Mouse (Mus musculus): ENCODE measurements around the gene Map2k7. TPM values are rescaled to one million over a fixed set of nuclear protein-coding genes. Genes with fewer than 3 reads are reported as not detected.

Map2k7 gene
- polyA plus RNA-seq, 1 experiment from 2014 or later: 12.5 TPM

DNA sequence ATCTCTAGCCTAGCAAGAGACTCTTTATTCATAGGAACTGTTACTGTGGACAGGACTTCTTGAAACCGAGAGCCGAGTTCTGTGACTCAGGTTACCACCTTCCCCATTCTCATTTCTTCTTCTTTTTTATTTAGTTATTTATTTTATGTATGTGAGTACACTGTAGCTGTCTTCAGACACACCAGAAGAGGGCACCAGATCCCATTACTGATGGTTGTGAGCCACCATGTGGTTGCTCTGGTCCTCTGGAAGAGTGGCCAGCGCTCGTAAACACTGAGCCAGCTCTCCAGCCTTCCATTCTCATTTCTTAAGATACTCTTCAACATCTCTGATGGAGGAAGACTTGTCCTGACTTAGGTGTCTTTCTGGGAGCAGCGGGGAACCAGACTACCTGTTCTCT lies 54.2 kb downstream of the Map2k7 start:
- no peak for ATAC-seq (replicated peaks; ENCODE audit: insufficient number of reproducible peaks, low FRiP score, low TSS enrichment)
- Histone ChIP-seq H3K4me2 (no peak overlapping the region), H3K9me3 (replicated peaks; ENCODE audit: control insufficient read depth, low read length) (no peaks in the 10 kb centered on the region), H3K36me3 (ENCODE audit: control insufficient read depth, insufficient read depth, low read length) (peaks cover 27% of the 10 kb centered on the region), H3K9ac (ENCODE audit: low read depth, low read length) (no peak overlapping the region), H3K4me3 (ENCODE audit: low read depth, low read length) (no peak overlapping the region), H3K27me3 (ENCODE audit: control insufficient read depth, insufficient read depth, low read length) (no peaks in the 10 kb centered on the region), H3K4me1 (ENCODE audit: control insufficient read depth, insufficient read depth, low read length) (no peaks in the 10 kb centered on the region), H3K27ac (ENCODE audit: low read depth, low read length) (no peak overlapping the region)
- WGBS (ENCODE audit: insufficient replicate concordance): 91% methylated on average over 5 of the region's 5 CpGs

Other genes with a start within 250 kb of the Map2k7 start
- gene Cd209f, start 132.9 kb upstream of the Map2k7 start, polyA plus RNA-seq (2014; fragmentation: Nextera tagmentation; extraction: Ambion mirVana): not detected in 2 replicates
- gene Cd209g, start 104.6 kb upstream of the Map2k7 start, polyA plus RNA-seq (2014; fragmentation: Nextera tagmentation; extraction: Ambion mirVana): not detected in 2 replicates
- gene Evi5l, start 72.2 kb upstream of the Map2k7 start, polyA plus RNA-seq (2014; fragmentation: Nextera tagmentation; extraction: Ambion mirVana): 10.3 and 12.7 TPM in 2 replicates
- gene Prr36, start 21.3 kb upstream of the Map2k7 start, polyA plus RNA-seq (2014; fragmentation: Nextera tagmentation; extraction: Ambion mirVana): 0.35 and 0.63 TPM in 2 replicates
- 0.06 TPM in 1 of 2 replicates, not detected in the other for gene Lrrc8e, start 11.9 kb upstream of the Map2k7 start, polyA plus RNA-seq (2014; fragmentation: Nextera tagmentation; extraction: Ambion mirVana)
- 0.07 TPM in 1 of 2 replicates, not detected in the other for gene Gm49320, start 125 bp downstream of the Map2k7 start, polyA plus RNA-seq (2014; fragmentation: Nextera tagmentation; extraction: Ambion mirVana)
- gene Tgfbr3l, start 9.5 kb downstream of the Map2k7 start, polyA plus RNA-seq (2014; fragmentation: Nextera tagmentation; extraction: Ambion mirVana): 2.5 and 2.9 TPM in 2 replicates
- 41.7 and 45.3 TPM in 2 replicates for gene Snapc2, start 14.3 kb downstream of the Map2k7 start, polyA plus RNA-seq (2014; fragmentation: Nextera tagmentation; extraction: Ambion mirVana)
- 33.0 and 33.5 TPM in 2 replicates for gene Ctxn1, start 20.5 kb downstream of the Map2k7 start, polyA plus RNA-seq (2014; fragmentation: Nextera tagmentation; extraction: Ambion mirVana)
- gene Timm44, start 37.2 kb downstream of the Map2k7 start, polyA plus RNA-seq (2014; fragmentation: Nextera tagmentation; extraction: Ambion mirVana): 76.9 and 79.6 TPM in 2 replicates
- 13.4 and 14.2 TPM in 2 replicates for gene Ccl25, start 86.5 kb downstream of the Map2k7 start, polyA plus RNA-seq (2014; fragmentation: Nextera tagmentation; extraction: Ambion mirVana)
- gene Elavl1, start 86.7 kb downstream of the Map2k7 start, polyA plus RNA-seq (2014; fragmentation: Nextera tagmentation; extraction: Ambion mirVana): 207 and 208 TPM in 2 replicates

All from heart, embryonic 11.5 days (tissue).